Mouse (Mus musculus): ENCODE results near the gene Cad.

DNA sequence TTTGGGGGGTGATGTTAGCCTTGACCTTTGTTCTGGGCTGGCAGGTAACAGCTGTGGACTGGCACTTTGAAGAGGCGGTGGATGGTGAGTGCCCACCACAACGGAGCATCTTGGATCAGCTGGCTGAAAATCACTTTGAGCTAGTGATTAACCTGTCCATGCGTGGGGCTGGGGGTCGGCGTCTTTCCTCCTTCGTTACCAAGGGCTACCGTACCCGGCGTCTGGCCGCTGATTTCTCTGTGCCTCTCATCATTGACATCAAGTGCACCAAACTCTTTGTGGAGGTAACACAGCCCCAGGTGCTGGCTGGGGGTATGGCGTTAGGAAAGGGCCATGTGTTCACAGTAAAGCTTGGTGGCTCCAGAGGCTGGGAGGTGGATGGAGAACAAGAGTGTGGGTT is 17.2 kb downstream of the Cad start:
- TF ChIP-seq CTCF (conservative IDR thresholded peaks at IDR 0.05; ENCODE audit: insufficient read depth, insufficient read length, low read depth, low read length) (no peak), POLR2A (IDR thresholded peaks at IDR 0.05; ENCODE audit: low read depth, low read length) (no peak)
